Mouse (Mus musculus) heart, embryonic 11.5 days (tissue): Measurements from ENCODE around the gene Usp34. TPM values are rescaled to one million over a fixed set of nuclear protein-coding genes. Genes with fewer than 3 reads are reported as not detected.

ENCODE experiments used
- microRNA-seq: library from miRNA; unstranded; fragments of <30 nt; microRNA quantifications from one replicate; pipeline ENCODE4, GENCODE M21; 2016; ENCODE audit warnings: borderline number of aligned reads
- polyA plus RNA-seq: library from polyadenylated mRNA; unstranded; fragments of >200 nt; fragmentation: Nextera tagmentation; extraction: Ambion mirVana; gene quantifications from 2 replicates; pipeline ENCODE4 v1.2.1, GENCODE M21; 2014

Gene Usp34
- polyA plus RNA-seq, 1 experiment from 2014 or later: 26.8 TPM

Small RNA genes within 50 kb of the gene (microRNA-seq; reads per million reads assigned to microRNA genes)
- not detected for gene Gm47279

Other genes starting within 250 kb of the Usp34 start
- gene Xpo1, start 50.9 kb upstream of the Usp34 start, polyA plus RNA-seq: 84.1 and 93.7 TPM in 2 replicates
- 75.2 and 79.8 TPM in 2 replicates for gene Ahsa2, start 191.1 kb downstream of the Usp34 start, polyA plus RNA-seq
- not detected in 2 replicates for gene 1700093K21Rik, start 214.3 kb downstream of the Usp34 start, polyA plus RNA-seq